Mouse (Mus musculus): ENCODE measurements at regions not wholly inside any gene's neighbourhood (a gene's known extent, or its start where the extent isn't known, plus 50 kb on each side); places are given as distances from the start of the nearest gene placed in this dataset.

DNA sequence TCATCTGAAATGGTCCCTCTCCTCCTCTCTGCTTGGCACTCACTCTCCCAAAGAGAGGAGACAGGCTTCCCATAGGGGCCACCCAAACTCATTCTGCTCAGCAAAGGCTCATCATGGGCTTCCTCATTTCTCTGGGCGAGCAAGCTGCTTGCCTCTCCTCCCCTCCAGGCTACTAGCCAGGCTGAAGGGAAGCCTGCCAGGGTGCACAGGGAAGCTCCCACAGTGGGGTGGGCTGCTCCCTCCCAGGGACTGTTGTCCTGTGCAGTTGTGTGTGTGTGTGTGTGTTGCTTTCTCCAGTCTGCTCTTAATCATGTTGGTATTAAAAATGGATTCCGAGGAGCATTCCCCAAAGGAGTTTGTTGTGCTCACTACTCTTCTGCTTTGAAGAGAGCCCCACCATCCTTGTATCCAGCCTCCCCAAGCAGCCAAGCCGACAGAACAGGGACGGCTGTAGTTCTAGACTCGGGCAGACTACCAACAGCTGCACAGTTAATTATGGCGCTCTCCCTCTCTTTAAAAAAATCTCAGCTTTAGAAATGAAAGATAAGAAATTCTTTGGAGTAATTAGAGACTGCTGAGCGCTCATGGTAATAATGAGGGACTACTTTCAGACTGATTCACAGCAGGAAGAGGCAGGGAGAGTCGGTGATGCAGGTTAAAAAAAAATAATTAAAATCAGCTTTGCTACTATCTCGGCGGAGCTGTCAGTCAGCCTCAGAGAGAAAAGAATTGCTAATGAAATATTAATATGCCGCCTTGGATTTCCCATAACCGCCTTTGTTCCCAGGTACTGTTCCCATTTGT lies 417.0 kb downstream of the Cmpk2 start:
- no peak overlapping the region for H3K9ac ChIP-seq (replicated peaks; ENCODE audit: low read length)
- no peak overlapping the region for H3K4me3 ChIP-seq (ENCODE audit: low read depth, low read length)
- DNase-seq (ENCODE audit: low spot score), result no peak
- H3K9me3 ChIP-seq (replicated peaks; ENCODE audit: control insufficient read depth, low read length), result no peaks in the 10 kb centered on the region
- no peak overlapping the region for H3K27ac ChIP-seq (replicated peaks; ENCODE audit: low read depth, low read length)
- no peaks in the 10 kb centered on the region for H3K27me3 ChIP-seq (ENCODE audit: control insufficient read depth, insufficient read depth, low read length)
- no peaks in the 10 kb centered on the region for H3K36me3 ChIP-seq (replicated peaks; ENCODE audit: control insufficient read depth, insufficient read depth, low read depth, low read length)
- H3K4me1 ChIP-seq (ENCODE audit: control insufficient read depth, insufficient read depth, low read length), result no peaks in the 10 kb centered on the region; the same call in 1 of the 2 replicates
- ATAC-seq (replicated peaks; ENCODE audit: insufficient number of reproducible peaks, low FRiP score, low TSS enrichment, low read depth), result no peak
- 33% methylated on average over 12 of the region's 12 CpGs for WGBS
- no peak overlapping the region for H3K4me2 ChIP-seq (ENCODE audit: low read depth, low read length)

DNA sequence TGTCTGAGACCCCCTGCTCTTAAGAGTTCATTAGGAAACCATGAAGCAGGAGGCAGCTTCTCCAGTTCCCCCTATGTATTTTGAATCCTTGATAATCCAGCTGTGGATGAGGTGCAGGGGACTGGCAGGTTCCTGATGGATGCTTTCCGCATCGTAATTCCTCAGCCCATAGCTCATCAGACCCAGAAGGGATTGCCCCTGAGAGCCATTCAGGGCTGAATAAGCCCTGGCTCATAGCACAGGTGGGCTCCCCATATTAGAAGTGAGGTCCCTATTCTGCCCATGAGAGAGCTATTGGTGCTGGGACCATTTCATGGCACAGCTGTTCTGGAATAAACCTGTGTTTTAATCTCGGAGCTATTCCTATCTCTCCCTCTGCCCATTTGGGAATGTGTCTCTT lies 416.1 kb downstream of the Cmpk2 start:
- Histone ChIP-seq H3K36me3 (replicated peaks; ENCODE audit: control insufficient read depth, insufficient read depth, low read depth, low read length) (no peaks in the 10 kb centered on the region), H3K27me3 (ENCODE audit: control insufficient read depth, insufficient read depth, low read length) (no peaks in the 10 kb centered on the region), H3K4me3 (ENCODE audit: low read depth, low read length) (no peak overlapping the region), H3K9ac (replicated peaks; ENCODE audit: low read length) (no peak overlapping the region), H3K9me3 (replicated peaks; ENCODE audit: control insufficient read depth, low read length) (no peaks in the 10 kb centered on the region), H3K4me2 (ENCODE audit: low read depth, low read length) (no peak overlapping the region), H3K4me1 (ENCODE audit: control insufficient read depth, insufficient read depth, low read length) (no peaks in the 10 kb centered on the region; the same call in 1 of the 2 replicates), H3K27ac (replicated peaks; ENCODE audit: low read depth, low read length) (no peak overlapping the region)
- DNase-seq (ENCODE audit: low spot score), result no peak
- ATAC-seq (replicated peaks; ENCODE audit: insufficient number of reproducible peaks, low FRiP score, low TSS enrichment, low read depth), result no peak
- WGBS, result 84% methylated on average over 3 of the region's 3 CpGs

DNA sequence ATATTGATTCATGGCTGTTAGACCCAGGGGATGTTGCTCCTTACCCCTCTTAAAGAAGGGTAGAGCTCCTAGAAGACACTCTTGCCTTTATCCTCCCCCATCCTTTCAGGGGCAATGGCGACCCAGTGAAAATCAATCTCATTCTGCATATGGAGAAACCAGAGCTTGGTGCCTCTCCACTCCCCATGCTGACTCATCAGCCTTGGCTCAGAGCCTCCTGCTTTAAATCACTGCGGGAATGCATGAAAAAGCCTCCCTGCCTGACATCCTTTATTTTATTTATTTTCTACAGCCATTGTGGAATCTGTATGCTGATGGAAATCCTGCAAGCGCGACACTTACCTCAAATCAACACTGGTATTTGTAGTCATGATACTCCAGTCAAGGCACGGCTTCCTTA lies 415.2 kb downstream of the Cmpk2 start:
- H3K4me1 ChIP-seq (ENCODE audit: control insufficient read depth, insufficient read depth, low read length), result no peaks in the 10 kb centered on the region; the same call in 1 of the 2 replicates
- ATAC-seq (replicated peaks; ENCODE audit: insufficient number of reproducible peaks, low FRiP score, low TSS enrichment, low read depth) (no peak), DNase-seq (ENCODE audit: low spot score) (no peak)
- H3K36me3 ChIP-seq (replicated peaks; ENCODE audit: control insufficient read depth, insufficient read depth, low read depth, low read length), result no peaks in the 10 kb centered on the region
- H3K4me3 ChIP-seq (ENCODE audit: low read depth, low read length), result no peak overlapping the region
- no peaks in the 10 kb centered on the region for H3K9me3 ChIP-seq (replicated peaks; ENCODE audit: control insufficient read depth, low read length)
- no peak overlapping the region for H3K9ac ChIP-seq (replicated peaks; ENCODE audit: low read length)
- WGBS, result 58% methylated on average over 5 of the region's 5 CpGs
- no peaks in the 10 kb centered on the region for H3K27me3 ChIP-seq (ENCODE audit: control insufficient read depth, insufficient read depth, low read length)
- no peak overlapping the region for H3K4me2 ChIP-seq (ENCODE audit: low read depth, low read length)
- no peak overlapping the region for H3K27ac ChIP-seq (replicated peaks; ENCODE audit: low read depth, low read length)

DNA sequence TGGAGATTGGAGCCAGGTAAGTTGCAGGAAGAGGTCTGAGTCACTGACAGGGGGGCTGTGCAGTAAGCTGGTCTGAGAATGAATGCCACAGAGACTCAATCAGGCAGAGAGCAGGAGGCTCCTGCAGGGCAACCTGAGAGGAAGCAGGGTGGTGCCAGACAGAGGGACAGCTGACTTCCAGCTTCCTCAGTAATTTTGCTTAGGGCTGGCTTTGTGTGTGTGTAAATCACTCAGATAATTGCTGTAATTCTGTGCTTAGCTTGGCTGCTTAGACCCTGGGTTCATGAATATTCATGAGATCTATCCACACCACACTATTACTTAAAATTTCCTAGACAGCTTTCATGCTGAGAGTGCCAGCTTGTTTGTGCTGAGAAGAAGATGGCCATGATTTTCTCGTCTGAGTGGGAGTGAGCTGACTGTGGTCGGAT lies 408.7 kb downstream of the Cmpk2 start:
- H3K27me3 ChIP-seq (ENCODE audit: control insufficient read depth, insufficient read depth, low read length), result no peaks in the 10 kb centered on the region
- no peaks in the 10 kb centered on the region for H3K4me1 ChIP-seq (ENCODE audit: control insufficient read depth, insufficient read depth, low read length)
- H3K4me2 ChIP-seq (ENCODE audit: low read depth, low read length), result no peak overlapping the region
- H3K36me3 ChIP-seq (replicated peaks; ENCODE audit: control insufficient read depth, insufficient read depth, low read depth, low read length), result no peaks in the 10 kb centered on the region
- WGBS, result 56% methylated on average over 2 of the region's 2 CpGs
- no peak overlapping the region for H3K4me3 ChIP-seq (ENCODE audit: low read depth, low read length)
- H3K9me3 ChIP-seq (replicated peaks; ENCODE audit: control insufficient read depth, low read length), result no peaks in the 10 kb centered on the region
- ATAC-seq (replicated peaks; ENCODE audit: insufficient number of reproducible peaks, low FRiP score, low TSS enrichment, low read depth) (no peak), DNase-seq (ENCODE audit: low spot score) (no peak)
- no peak overlapping the region for H3K27ac ChIP-seq (replicated peaks; ENCODE audit: low read depth, low read length)
- H3K9ac ChIP-seq (replicated peaks; ENCODE audit: low read length), result 0 out of 2 replicates have a peak overlapping the region, but pooled peaks have one; percentile 9

DNA sequence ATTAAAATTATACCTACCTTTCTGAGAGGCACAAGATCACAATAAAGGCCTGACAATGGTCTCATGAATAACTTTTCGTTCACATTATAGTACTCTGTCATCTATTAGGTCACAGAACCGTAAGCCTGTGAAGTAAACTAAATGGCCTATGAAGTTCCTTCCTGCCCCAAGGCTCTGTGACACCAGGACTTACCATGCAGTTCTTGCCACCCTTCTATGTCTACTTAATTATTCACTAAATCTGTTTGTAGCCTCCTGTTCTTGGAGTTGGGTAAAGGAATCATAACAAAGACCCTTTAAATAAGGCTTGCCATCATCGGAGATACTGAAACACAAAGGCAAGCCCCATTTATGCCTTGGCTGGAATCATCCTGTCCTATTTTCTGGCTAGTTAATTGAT lies 408.3 kb downstream of the Cmpk2 start:
- whole genome bisulfite sequencing, result 72% methylated on average over 3 of the region's 3 CpGs
- no peak for ATAC-seq (replicated peaks; ENCODE audit: insufficient number of reproducible peaks, low FRiP score, low TSS enrichment, low read depth)

DNA sequence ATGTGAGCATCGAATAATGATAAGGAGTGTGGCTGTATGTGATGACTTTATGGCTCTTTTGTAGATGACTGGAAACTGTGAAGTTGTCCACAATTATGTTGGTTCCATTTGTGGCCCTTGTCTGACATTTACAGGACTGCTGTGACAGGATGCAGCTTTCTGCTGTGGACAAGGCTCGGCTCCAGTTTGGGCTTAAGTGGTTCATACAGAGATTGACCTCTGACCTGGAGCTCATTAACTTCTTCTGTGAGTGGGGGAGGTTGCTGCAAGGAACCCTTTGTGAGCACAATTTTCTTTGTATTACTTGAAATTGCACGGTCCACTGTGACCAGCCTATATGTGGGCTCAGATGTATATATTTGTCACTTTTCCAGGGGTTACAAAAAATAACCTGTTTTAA lies 403.5 kb downstream of the Cmpk2 start:
- ATAC-seq (replicated peaks; ENCODE audit: insufficient number of reproducible peaks, low FRiP score, low TSS enrichment, low read depth), result no peak
- Histone ChIP-seq H3K36me3 (replicated peaks; ENCODE audit: control insufficient read depth, insufficient read depth, low read depth, low read length) (no peaks in the 10 kb centered on the region), H3K27ac (replicated peaks; ENCODE audit: low read depth, low read length) (no peak overlapping the region), H3K9ac (replicated peaks; ENCODE audit: low read length) (no peak overlapping the region), H3K9me3 (replicated peaks; ENCODE audit: control insufficient read depth, low read length) (no peaks in the 10 kb centered on the region), H3K4me1 (ENCODE audit: control insufficient read depth, insufficient read depth, low read length) (no peaks in the 10 kb centered on the region), H3K4me3 (ENCODE audit: low read depth, low read length) (no peak overlapping the region), H3K27me3 (ENCODE audit: control insufficient read depth, insufficient read depth, low read length) (no peaks in the 10 kb centered on the region), H3K4me2 (ENCODE audit: low read depth, low read length) (no peak overlapping the region)
- 29% methylated on average over 3 of the region's 3 CpGs for WGBS
- DNase-seq (ENCODE audit: low spot score), result peak; percentile 32

More for the DNA sequence above, 408.3 kb downstream of the Cmpk2 start:
- DNase-seq (ENCODE audit: low spot score), result no peak
- no peaks in the 10 kb centered on the region for H3K36me3 ChIP-seq (replicated peaks; ENCODE audit: control insufficient read depth, insufficient read depth, low read depth, low read length)
- H3K27ac ChIP-seq (replicated peaks; ENCODE audit: low read depth, low read length), result no peak overlapping the region
- 0 out of 2 replicates have a peak overlapping the region, but pooled peaks have one; percentile 9 for H3K9ac ChIP-seq (replicated peaks; ENCODE audit: low read length)
- no peak overlapping the region for H3K4me3 ChIP-seq (ENCODE audit: low read depth, low read length)
- no peaks in the 10 kb centered on the region for H3K9me3 ChIP-seq (replicated peaks; ENCODE audit: control insufficient read depth, low read length)
- no peaks in the 10 kb centered on the region for H3K27me3 ChIP-seq (ENCODE audit: control insufficient read depth, insufficient read depth, low read length)
- H3K4me1 ChIP-seq (ENCODE audit: control insufficient read depth, insufficient read depth, low read length), result no peaks in the 10 kb centered on the region
- H3K4me2 ChIP-seq (ENCODE audit: low read depth, low read length), result no peak overlapping the region

DNA sequence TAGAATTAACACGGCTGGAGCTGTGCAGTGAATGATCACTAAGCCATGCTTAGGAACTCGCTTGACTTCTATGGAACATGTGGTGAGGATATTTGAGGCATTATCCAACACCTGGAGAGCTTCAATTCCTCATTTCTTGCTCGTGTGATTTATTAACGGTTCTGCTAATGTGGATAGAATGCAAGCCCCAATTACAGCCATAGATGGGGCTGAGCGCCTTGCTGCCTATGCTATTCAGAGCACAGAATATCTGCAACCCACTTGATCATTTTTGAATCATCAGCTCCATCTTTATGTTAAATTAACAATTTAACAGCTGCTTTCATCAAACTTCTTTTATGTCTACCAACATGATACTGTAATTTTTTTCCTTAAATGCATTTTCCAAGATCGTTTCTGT lies 398.7 kb downstream of the Cmpk2 start:
- Histone ChIP-seq H3K27me3 (ENCODE audit: control insufficient read depth, insufficient read depth, low read length) (no peaks in the 10 kb centered on the region), H3K4me2 (ENCODE audit: low read depth, low read length) (no peak overlapping the region), H3K4me1 (ENCODE audit: control insufficient read depth, insufficient read depth, low read length) (no peaks in the 10 kb centered on the region), H3K9me3 (replicated peaks; ENCODE audit: control insufficient read depth, low read length) (no peaks in the 10 kb centered on the region), H3K36me3 (replicated peaks; ENCODE audit: control insufficient read depth, insufficient read depth, low read depth, low read length) (no peaks in the 10 kb centered on the region), H3K9ac (replicated peaks; ENCODE audit: low read length) (no peak overlapping the region), H3K4me3 (ENCODE audit: low read depth, low read length) (no peak overlapping the region), H3K27ac (replicated peaks; ENCODE audit: low read depth, low read length) (no peak overlapping the region)
- ATAC-seq (replicated peaks; ENCODE audit: insufficient number of reproducible peaks, low FRiP score, low TSS enrichment, low read depth) (no peak), DNase-seq (ENCODE audit: low spot score) (no peak)
- 82% methylated on average over 6 of the region's 6 CpGs for WGBS

DNA sequence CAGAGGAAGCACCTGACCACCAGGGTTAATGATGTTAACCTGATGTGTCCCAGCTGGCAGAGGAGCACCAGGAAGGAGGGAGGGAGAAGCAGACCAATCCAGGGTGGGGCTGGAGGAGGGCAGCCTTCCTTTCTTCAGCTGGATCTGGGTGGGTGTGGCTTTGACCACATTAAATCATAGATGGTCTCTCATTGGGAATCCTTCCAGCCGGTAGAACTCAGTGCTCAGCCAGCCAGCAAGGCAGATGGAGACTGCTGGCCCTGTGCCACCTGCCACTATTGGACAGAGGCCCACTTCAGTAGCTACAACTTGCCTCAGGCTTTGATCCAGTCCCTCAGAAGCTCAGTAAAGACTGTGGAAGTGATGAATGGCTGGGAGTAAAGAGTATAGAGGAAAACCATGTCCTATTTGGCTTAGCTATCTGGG lies 386.1 kb downstream of the Cmpk2 start:
- DNase-seq (ENCODE audit: low spot score) (no peak), ATAC-seq (replicated peaks; ENCODE audit: insufficient number of reproducible peaks, low FRiP score, low TSS enrichment, low read depth) (no peak)
- 72% methylated on average over 1 of the region's 1 CpGs for WGBS
- H3K27ac ChIP-seq (replicated peaks; ENCODE audit: low read depth, low read length), result no peak overlapping the region
- no peaks in the 10 kb centered on the region for H3K4me1 ChIP-seq (ENCODE audit: control insufficient read depth, insufficient read depth, low read length)
- no peaks in the 10 kb centered on the region for H3K27me3 ChIP-seq (ENCODE audit: control insufficient read depth, insufficient read depth, low read length)
- H3K9me3 ChIP-seq (replicated peaks; ENCODE audit: control insufficient read depth, low read length), result no peaks in the 10 kb centered on the region
- no peak overlapping the region for H3K9ac ChIP-seq (replicated peaks; ENCODE audit: low read length)
- H3K4me3 ChIP-seq (ENCODE audit: low read depth, low read length), result no peak overlapping the region
- H3K4me2 ChIP-seq (ENCODE audit: low read depth, low read length), result no peak overlapping the region
- no peaks in the 10 kb centered on the region for H3K36me3 ChIP-seq (replicated peaks; ENCODE audit: control insufficient read depth, insufficient read depth, low read depth, low read length)
